Mouse (Mus musculus): ENCODE measurements around the gene Sun5.

GRCm38 (mm10) chr2:153809921-153810320, 61.0 kb downstream of the Sun5 start:
- TF ChIP-seq POLR2A (IDR thresholded peaks at IDR 0.05; ENCODE audit: control insufficient read depth, extremely low read depth, insufficient read depth, low read length, poor library complexity) (no peak), CTCF (IDR thresholded peaks at IDR 0.05; ENCODE audit: borderline replicate concordance, control insufficient read depth, extremely low read depth, insufficient read depth, low read length, poor library complexity) (no peak)
